Mouse (Mus musculus): ENCODE results near the gene Glul. TPM values are rescaled to one million over a fixed set of nuclear protein-coding genes. Genes with fewer than 3 reads are reported as not detected.

Gene Glul
- total RNA-seq, 2 experiments from 2014 or later: 58.1 to 91.0 TPM

Other genes starting within 250 kb of the Glul start
- gene Rgs8, start 246.9 kb upstream of the Glul start, total RNA-seq (2015): not detected in 2 replicates
- 0.33 TPM in 1 of 2 replicates, not detected in the other for gene Rgs8, start 246.9 kb upstream of the Glul start, total RNA-seq (2017)
- not detected in 2 replicates for gene Rgs16, start 159.6 kb upstream of the Glul start, total RNA-seq (2015)
- gene Rgs16, start 159.6 kb upstream of the Glul start, total RNA-seq (2017): not detected in 2 replicates
- 50.2 and 54.4 TPM in 2 replicates for gene Rnasel, start 150.5 kb upstream of the Glul start, total RNA-seq (2015)
- 60.5 and 74.1 TPM in 2 replicates for gene Rnasel, start 150.5 kb upstream of the Glul start, total RNA-seq (2017)
- not detected in 2 replicates for gene Rgsl1, start 55.8 kb upstream of the Glul start, total RNA-seq (2015)
- not detected in 2 replicates for gene Rgsl1, start 55.8 kb upstream of the Glul start, total RNA-seq (2017)
- 0.09 TPM in 1 of 2 replicates, not detected in the other for gene Teddm1b, start 25.6 kb upstream of the Glul start, total RNA-seq (2015)
- gene Teddm1b, start 25.6 kb upstream of the Glul start, total RNA-seq (2017): 0.18 TPM in 1 of 2 replicates, not detected in the other
- not detected in 2 replicates for gene Teddm1a, start 8.2 kb upstream of the Glul start, total RNA-seq (2015)
- not detected in 2 replicates for gene Teddm1a, start 8.2 kb upstream of the Glul start, total RNA-seq (2017)
- gene Teddm2, start 284 bp downstream of the Glul start, total RNA-seq (2015): 0.55 and 0.56 TPM in 2 replicates
- gene Teddm2, start 284 bp downstream of the Glul start, total RNA-seq (2017): 0.04 and 0.41 TPM in 2 replicates